Mouse (Mus musculus) embryonic fibroblast, embryonic 13.5 days (primary cell): ENCODE measurements at regions not wholly inside any gene's neighbourhood (a gene's known extent, or its start where the extent isn't known, plus 50 kb on each side); places are given as distances from the start of the nearest gene placed in this dataset.

Source experiments
- CTCF ChIP-seq: IDR thresholded peaks from 2 replicates; pipeline ENCODE4 v1.5.1; 2011; ENCODE audit warnings: mild to moderate bottlenecking, control low read depth, low read length, moderate library complexity, borderline replicate concordance; ENCODE audit not compliant: insufficient read depth
- POLR2A ChIP-seq: IDR thresholded peaks from 2 replicates; pipeline ENCODE4 v1.6.1; 2011; ENCODE audit warnings: low read depth, mild to moderate bottlenecking, control low read depth, low read length, moderate library complexity

DNA sequence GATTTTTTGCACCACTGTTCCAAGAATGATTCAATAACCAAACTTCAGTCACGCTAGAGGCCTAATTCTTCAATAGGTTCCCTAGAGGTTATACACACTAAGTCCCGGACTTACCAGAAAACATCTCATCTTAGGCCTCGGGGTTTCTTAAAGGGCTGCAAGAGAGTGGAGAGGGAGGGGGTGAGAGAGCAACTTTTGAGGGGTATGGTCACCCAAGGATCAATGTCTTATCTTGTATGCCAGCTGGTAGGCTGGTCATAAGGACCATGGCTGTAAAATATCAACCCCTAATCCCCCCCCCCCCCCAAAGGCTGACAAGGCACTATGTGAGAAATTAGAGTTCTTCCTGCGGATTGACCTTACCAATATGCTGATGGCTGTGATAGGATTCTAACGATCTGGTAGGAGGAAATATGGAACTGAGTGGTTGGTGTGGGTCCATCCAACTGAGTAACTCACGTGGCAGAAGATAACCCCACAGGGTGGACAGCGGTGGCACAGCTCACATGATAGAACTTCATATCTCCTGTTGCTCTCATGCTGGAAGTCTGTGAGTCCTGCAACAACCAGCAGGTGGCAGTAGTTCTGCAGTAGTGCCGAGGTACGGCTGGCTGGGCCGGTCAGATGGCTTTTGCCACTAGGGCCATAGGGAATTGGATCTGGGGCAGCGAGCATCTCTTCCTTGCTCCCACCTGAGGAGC lies 586.3 kb downstream of the Gm6685 start:
- no peak for TF ChIP-seq POLR2A
- peak; percentile 63; the same call in 1 of the 2 replicates for TF ChIP-seq CTCF
